Comparison of ENCODE assay signal across 23 mouse cellular contexts in genomic region chr14:113627115-113627514, GRCm38 (mm10).
"Had no signal": no experiment of that assay in that cellular context is flagged by ENCODE, and none has a peak within 500 bp of the region (broad histone marks: within the 10 kb centered on the region; RNA-seq: fewer than 3 reads in every experiment).

No protein-coding gene starts in this region.

- H3K4me3 ChIP-seq: left cerebral cortex, adult 2 months; limb, embryonic 10.5 days; limb, embryonic 13.5 days; liver, embryonic 12.5 days; liver, embryonic 15.5 days; lung, embryonic 15.5 days; megakaryocyte, embryonic 14.5 days; midbrain, embryonic 10.5 days had no signal

- H3K9me3 ChIP-seq: limb, embryonic 10.5 days; limb, embryonic 13.5 days; liver, embryonic 12.5 days; liver, embryonic 15.5 days; lung, embryonic 15.5 days; midbrain, embryonic 10.5 days had no signal

- H3K4me1 ChIP-seq: limb, embryonic 10.5 days; limb, embryonic 13.5 days; liver, embryonic 12.5 days; liver, embryonic 15.5 days; lung, embryonic 15.5 days; megakaryocyte, embryonic 14.5 days; midbrain, embryonic 10.5 days had no signal

- H3K36me3 ChIP-seq: limb, embryonic 10.5 days; limb, embryonic 13.5 days; liver, embryonic 12.5 days; liver, embryonic 15.5 days; lung, embryonic 15.5 days; midbrain, embryonic 10.5 days had no signal

- H3K9ac ChIP-seq: limb, embryonic 13.5 days; liver, embryonic 12.5 days; liver, embryonic 15.5 days; lung, embryonic 15.5 days had no signal

- H3K27me3 ChIP-seq: limb, embryonic 13.5 days; liver, embryonic 12.5 days; liver, embryonic 15.5 days; lung, embryonic 15.5 days; megakaryocyte, embryonic 14.5 days had no signal

- DNase-seq: kidney, adult 18-20 months; kidney, adult 9 months; kidney, postnatal 14 days; kidney, postnatal 4 days; liver; lung, adult 18-20 months; lung, postnatal 10 days; lung, postnatal 36 days; midbrain, embryonic 14.5 days; right cerebral cortex, postnatal 4 days; thymus, adult 2 months; thymus, postnatal 14 days; thymus, postnatal 4 days had no signal

- H3K4me2 ChIP-seq: limb, embryonic 13.5 days; liver, embryonic 12.5 days; liver, embryonic 15.5 days; lung, embryonic 15.5 days had no signal

- H3K27ac ChIP-seq: left cerebral cortex, adult 2 months; limb, embryonic 10.5 days; limb, embryonic 13.5 days; liver, embryonic 12.5 days; liver, embryonic 15.5 days; lung, embryonic 15.5 days; midbrain, embryonic 10.5 days; stomach, postnatal 0 days had no signal

- ATAC-seq: intestine, embryonic 16.5 days; liver, embryonic 12.5 days had no signal
